Mouse (Mus musculus): Measurements from ENCODE around the gene Cecr2.

DNA sequence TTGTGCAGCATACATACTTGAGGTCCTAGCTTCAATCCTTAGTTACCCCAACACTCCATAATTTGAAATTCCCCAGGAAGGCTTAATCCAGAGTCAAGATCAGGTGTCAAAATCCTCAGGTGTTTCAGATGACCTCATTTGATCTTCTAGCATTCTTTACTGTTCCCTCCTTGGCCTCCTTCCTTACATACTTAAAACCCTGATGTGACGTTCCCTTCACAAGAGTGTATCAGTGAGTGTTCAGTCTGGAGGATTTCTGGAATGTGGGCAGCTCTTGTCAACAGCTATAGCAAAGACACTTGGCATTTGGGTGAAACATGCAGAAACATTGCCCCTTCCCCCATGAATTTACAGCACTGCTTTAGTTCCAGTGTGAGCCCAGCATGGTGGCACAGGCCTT lies 103.8 kb downstream of the Cecr2 start:
- TF ChIP-seq CTCF (conservative IDR thresholded peaks at IDR 0.05; ENCODE audit: low read length) (no peak), POU5F1 (IDR thresholded peaks at IDR 0.05; ENCODE audit: borderline replicate concordance, low read length) (no peak)

Data from E14TG2a.4 (cell line).